Mouse (Mus musculus) kidney, adult 2 months (tissue): ENCODE data around the gene Pfpl. TPM values are rescaled to one million over a fixed set of nuclear protein-coding genes. Genes with fewer than 3 reads are reported as not detected.

Experiments
- DNase-seq: peaks from one replicate; pipeline ENCODE4 v3.0.0; 2021
- H3K27ac ChIP-seq: fragments of 200-500 bp; 2 replicates; pipeline ENCODE4 v1.5.1; 2012; ENCODE audit warnings: low read depth, low read length, control low read depth, inconsistent platforms; ENCODE audit not compliant: insufficient read depth
- H3K27me3 ChIP-seq: fragments of 200-500 bp; replicated peaks from 2 replicates; pipeline ENCODE4 v1.6.1; 2012; ENCODE audit warnings: mild to moderate bottlenecking, moderate library complexity, low read length, inconsistent platforms; ENCODE audit not compliant: control insufficient read depth, insufficient read depth
- H3K36me3 ChIP-seq: fragments of 200-500 bp; 2 replicates; pipeline ENCODE4 v1.6.1; 2012; ENCODE audit warnings: mild to moderate bottlenecking, moderate library complexity, low read length, inconsistent platforms; ENCODE audit not compliant: control insufficient read depth, insufficient read depth
- H3K4me1 ChIP-seq: fragments of 200-500 bp; 2 replicates; pipeline ENCODE4 v1.6.1; 2011; ENCODE audit warnings: low read length; ENCODE audit not compliant: control insufficient read depth, insufficient read depth
- H3K4me3 ChIP-seq: fragments of 200-500 bp; 2 replicates; pipeline ENCODE4 v1.5.1; 2011; ENCODE audit warnings: mild to moderate bottlenecking, low read depth, low read length, control low read depth; ENCODE audit not compliant: insufficient read depth
- CTCF ChIP-seq: fragments of 200-500 bp; conservative IDR thresholded peaks from 2 replicates; pipeline ENCODE4 v1.5.1; 2011; ENCODE audit warnings: low read depth, mild to moderate bottlenecking, control low read depth, low read length, moderate library complexity, mixed read lengths; ENCODE audit not compliant: insufficient read depth, insufficient read length
- POLR2A ChIP-seq: fragments of 200-500 bp; IDR thresholded peaks from one replicate; pipeline ENCODE4 v1.6.1; 2011; ENCODE audit warnings: low read depth, low read length, control low read depth
- WGBS: fragments of 180-500 bp; shearing (Covaris S2); methylation state at CpG from one replicate; pipeline ENCODE4 v1.1.7; 2018; 5-methylcytosine and 5-hydroxymethylcytosine counted together
- polyA plus RNA-seq: library from polyadenylated mRNA; depleted of rRNA; stranded (reverse); fragments of >200 nt; gene quantifications from 2 replicates; pipeline ENCODE4 v1.2.3, GENCODE M21; 2012; rRNA removed

Gene Pfpl
- polyA plus RNA-seq, 1 experiment = not detected

- Histone ChIP-seq H3K4me3 (no peak overlapping the region), H3K36me3 (no peaks in the 10 kb centered on the region), H3K27ac (peak overlapping the region; percentile 57), H3K4me1 (peaks cover 15% of the 10 kb centered on the region), H3K27me3 (no peaks in the 10 kb centered on the region)
- 25% methylated on average over 15 of the region's 15 CpGs for WGBS
- TF ChIP-seq POLR2A (no peak), CTCF (no peak)
- peak; percentile 98 for DNase-seq
Measured at GRCm38 (mm10) chr19:12475380-12476250, 47.9 kb downstream of the Pfpl start.

- H3K27ac ChIP-seq = peak overlapping the region; percentile 33; the same call in 1 of the 2 replicates
- no peaks in the 10 kb centered on the region for H3K36me3 ChIP-seq
- H3K4me3 ChIP-seq = no peak overlapping the region
- no peaks in the 10 kb centered on the region for H3K27me3 ChIP-seq
- H3K4me1 ChIP-seq = peaks cover 15% of the 10 kb centered on the region
- whole genome bisulfite sequencing = 18% methylated on average over 5 of the region's 5 CpGs
- TF ChIP-seq POLR2A = no peak
- no peak for TF ChIP-seq CTCF
- DNase-seq = peak; percentile 85
Measured at GRCm38 (mm10) chr19:12476721-12477270, 49.1 kb downstream of the Pfpl start.

DNA sequence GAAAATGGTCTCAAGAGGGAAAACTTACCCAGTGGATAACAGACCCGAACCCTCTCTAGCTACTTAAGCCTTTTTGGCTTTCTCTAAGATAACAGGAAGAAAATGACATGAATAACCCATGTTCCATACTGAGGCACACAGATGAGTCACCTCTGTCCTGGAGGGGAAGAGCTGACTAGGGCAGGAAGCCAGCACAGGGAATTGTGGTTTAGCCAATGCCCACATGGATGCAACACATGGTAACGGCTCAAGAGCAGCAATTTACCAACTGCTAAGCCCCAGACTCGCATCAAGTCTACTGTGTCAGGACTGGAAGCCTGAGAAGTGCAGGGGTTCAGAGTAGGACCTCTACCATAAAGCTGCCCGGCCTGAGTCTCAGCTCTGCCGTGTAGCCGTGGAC lies 50.7 kb downstream of the Pfpl start:
- Histone ChIP-seq H3K36me3 (no peaks in the 10 kb centered on the region), H3K27ac (no peak overlapping the region), H3K4me3 (no peak overlapping the region), H3K27me3 (no peaks in the 10 kb centered on the region), H3K4me1 (peaks cover 20% of the 10 kb centered on the region)
- no peak for DNase-seq
- TF ChIP-seq CTCF (no peak), POLR2A (no peak)
- 83% methylated on average over 6 of the region's 6 CpGs for WGBS

Other genes with a start within 250 kb of the Pfpl start
- not detected in 2 replicates for gene Olfr1431, start 227.3 kb upstream of the Pfpl start, polyA plus RNA-seq
- not detected in 2 replicates for gene Olfr1432, start 195.3 kb upstream of the Pfpl start, polyA plus RNA-seq
- not detected in 2 replicates for gene Olfr262, start 186.2 kb upstream of the Pfpl start, polyA plus RNA-seq
- not detected in 2 replicates for gene Olfr235, start 166.9 kb upstream of the Pfpl start, polyA plus RNA-seq
- not detected in 2 replicates for gene Olfr1434, start 148.1 kb upstream of the Pfpl start, polyA plus RNA-seq
- gene Olfr1436, start 128.8 kb upstream of the Pfpl start, polyA plus RNA-seq = not detected in 2 replicates
- not detected in 2 replicates for gene Olfr1437, start 102.8 kb upstream of the Pfpl start, polyA plus RNA-seq
- gene Olfr1438-ps1, start 92.0 kb upstream of the Pfpl start, polyA plus RNA-seq = not detected in 2 replicates
- gene Olfr1440, start 40.6 kb upstream of the Pfpl start, polyA plus RNA-seq = not detected in 2 replicates
- not detected in 2 replicates for gene Olfr1441, start 10.5 kb upstream of the Pfpl start, polyA plus RNA-seq
- gene Mpeg1, start 32.9 kb downstream of the Pfpl start, polyA plus RNA-seq = 3.8 and 7.4 TPM in 2 replicates
- gene Dtx4, start 73.5 kb downstream of the Pfpl start, polyA plus RNA-seq = 10.6 and 11.3 TPM in 2 replicates
- 0.45 and 1.4 TPM in 2 replicates for gene Fam111a, start 117.8 kb downstream of the Pfpl start, polyA plus RNA-seq
- gene Gm4952, start 172.1 kb downstream of the Pfpl start, polyA plus RNA-seq = 2.0 and 2.5 TPM in 2 replicates
- 138 and 191 TPM in 2 replicates for gene Glyat, start 205.4 kb downstream of the Pfpl start, polyA plus RNA-seq
- gene Olfr1442, start 242.5 kb downstream of the Pfpl start, polyA plus RNA-seq = 0.11 and 0.16 TPM in 2 replicates